Mouse (Mus musculus) telencephalon, adult 2 months (tissue): Measurements from ENCODE around the gene Akr1b3.
"Not testable (repeated sequence)": the region's sequence is repeated elsewhere in the genome, so short reads cannot be mapped to it uniquely, and the experiment has no call there.

Experiments
- DNase-seq: peaks from one replicate; pipeline ENCODE4 v3.0.0-alpha.2; 2011; ENCODE audit warnings: low read depth, low spot score

The Akr1b3 gene

DNA sequence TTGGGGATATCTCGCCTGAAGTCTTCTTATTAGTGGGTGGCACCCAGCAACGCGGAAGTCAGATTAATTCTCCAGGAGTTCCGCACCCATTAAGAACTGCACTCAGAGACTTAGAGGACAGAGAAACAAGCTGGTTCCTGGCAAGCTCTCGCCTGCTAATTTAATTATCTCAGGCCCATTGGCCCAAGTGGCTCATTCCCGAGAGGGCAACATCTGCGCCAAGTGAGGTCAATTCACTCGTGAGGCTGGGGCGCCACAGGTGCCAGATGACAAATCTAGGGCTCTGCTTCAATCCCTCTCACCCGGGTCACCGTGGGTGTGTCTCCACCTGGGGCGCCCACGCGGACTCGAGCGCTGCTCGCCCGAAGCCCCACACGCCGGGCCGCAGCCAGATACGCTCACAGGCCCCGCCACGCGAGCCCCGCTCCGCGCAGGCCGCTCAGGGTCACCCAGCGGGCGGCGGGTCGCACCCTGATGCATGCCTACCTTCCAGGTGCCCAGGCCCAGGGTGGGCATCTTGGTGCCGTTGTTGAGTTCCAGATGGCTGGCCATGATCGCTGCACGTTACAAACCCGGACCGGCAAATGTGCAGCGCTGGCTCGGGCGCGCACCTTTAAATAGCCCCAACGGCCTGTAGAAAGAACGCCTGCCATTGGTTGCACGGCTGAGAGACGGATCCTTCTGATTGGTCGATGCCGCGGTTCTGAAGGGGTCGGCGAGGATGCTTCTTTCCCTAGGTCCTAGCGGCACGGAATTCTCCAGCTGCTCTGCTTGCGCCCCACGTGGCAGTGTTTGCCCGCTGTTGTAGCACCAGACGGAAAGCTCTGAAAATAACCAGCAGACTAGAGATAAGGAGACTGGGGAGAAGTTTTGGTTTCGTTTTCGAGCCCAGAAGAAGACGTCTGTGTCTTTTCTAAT, at the start of gene Akr1b3:
Gene Akr1b3 (minus strand): TSS at position 625 of the 918 bp plus-strand sequence.
- DNase-seq: peak; percentile 96

DNA sequence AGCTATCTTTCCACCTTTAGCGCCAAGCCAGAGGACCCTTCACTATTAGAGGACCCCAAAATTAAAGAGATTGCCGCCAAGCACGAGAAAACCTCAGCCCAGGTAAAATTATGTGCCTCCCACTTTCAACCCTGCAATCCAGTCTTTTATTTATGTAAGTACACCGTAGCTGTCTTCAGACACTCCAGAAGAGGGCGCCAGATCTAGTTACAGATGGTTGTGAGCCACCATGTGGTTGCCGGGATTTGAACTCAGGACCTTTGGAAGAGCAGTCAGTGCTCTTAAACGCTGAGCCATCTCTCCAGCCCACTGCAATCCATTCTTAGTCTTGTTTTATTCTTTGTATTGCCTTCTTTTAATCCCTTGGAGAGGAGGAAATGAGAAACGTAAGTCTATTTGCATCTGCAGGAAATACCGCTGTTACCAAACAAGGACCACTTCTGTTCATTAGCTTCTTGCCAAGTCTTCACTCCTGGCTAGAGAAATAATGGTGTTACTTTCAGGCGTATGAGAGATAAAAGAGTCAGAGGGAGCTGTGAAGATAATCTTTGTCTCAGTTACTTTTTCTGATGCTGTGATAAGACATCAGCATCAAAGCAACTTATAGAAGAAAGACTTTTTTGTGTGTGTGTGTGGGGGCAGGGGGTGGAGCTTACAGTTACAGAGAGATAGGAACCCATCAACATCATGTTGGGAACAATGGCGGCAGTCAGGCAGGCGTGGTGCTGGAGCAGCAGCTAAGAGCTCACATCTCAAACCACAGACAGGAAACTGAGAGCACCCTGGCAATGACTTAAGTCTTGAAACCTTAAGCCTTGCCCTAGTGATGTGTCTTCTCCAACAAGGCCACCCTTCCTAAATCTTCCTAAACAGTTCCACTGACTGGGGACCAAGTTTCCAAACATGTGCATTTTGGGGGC, 47.2 kb upstream of the Akr1b3 start:
- DNase-seq: no peak

DNA sequence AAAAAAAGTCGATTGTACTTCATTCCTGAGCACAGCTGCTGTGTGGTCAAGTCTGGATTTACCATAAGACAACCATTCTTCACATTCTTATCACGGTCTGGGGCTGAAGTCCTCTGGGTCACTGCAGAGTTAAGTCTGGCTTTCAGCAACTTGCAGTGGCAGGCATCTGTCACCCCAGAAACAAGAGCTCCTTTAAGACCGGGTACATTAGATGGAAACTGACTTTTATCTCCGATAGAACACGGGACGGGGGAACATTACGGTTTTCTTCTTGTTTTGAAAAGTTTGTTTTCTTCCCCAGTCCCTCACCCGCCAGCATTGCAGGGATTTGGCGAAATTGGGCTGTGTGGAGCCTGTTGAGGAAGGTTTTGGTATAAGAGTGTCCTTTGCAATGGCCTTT, 38.6 kb upstream of the Akr1b3 start:
- DNase-seq: no peak

DNA sequence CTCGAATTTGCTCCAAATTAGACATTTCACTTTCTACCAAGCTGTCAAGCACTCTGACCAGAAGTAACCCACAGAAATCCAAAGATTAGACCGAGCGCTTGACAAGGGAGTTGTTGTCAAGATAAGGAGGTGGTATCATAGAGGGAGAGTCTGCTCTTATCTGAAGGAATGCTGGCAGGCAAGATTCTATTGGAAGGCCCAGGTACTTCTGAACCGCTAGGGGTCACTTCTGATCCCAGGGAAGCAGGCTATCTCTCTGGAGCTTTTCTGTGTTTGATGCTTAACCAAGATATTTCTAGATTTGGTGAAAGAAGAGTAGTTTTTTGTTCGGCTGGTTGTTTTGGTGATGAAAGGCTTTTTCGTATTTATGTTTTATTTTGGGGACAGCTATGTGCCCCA, 38.1 kb upstream of the Akr1b3 start:
- DNase-seq: no peak

DNA sequence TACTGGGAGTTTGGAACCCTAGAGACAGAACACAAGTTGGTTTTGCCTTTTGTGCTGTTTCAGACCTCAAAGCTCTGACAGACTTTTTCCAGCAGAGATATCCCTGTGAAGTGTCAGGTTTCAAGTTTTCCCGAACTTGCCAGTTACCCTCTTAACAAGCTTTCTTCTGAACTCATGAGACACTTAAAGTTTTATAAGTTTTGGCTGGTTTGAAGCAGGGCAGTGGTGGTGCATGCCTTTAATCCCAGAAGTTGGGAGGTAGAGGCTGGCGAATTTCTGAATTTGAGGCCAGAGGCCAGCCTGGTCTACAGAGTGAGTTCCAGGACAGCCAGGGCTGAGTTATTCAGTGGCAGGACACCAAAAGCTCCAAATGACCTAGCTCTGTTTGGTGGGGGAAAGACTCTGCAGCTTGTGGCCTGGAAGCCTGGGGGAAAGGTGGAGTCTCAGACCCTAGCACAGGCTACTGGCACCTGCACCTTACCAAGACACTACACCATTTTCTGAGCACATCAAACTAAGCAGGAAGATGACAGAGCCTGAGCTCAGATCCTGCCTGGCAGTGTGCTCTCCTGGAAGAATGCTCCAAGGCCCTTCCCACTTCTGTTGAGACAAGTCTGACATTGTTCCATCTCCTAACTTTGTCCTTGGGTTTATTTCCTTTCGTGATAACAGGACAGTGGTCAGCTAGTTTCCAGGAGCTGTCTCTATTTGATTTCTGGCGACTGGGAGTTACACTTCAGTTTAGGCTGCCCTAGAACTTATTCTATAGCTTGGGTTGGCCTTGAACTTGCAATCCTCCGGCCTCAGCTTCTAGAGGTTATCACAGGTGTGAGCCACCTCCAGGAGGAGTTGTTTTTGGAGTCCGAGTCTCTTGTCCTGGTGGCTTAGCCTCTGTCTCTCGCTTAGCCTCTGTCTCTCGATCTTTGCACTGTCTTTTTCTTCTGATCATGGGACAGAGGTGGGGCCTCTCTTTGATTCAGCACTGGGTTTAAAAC, 37.4 kb upstream of the Akr1b3 start:
- DNase-seq: no peak

DNA sequence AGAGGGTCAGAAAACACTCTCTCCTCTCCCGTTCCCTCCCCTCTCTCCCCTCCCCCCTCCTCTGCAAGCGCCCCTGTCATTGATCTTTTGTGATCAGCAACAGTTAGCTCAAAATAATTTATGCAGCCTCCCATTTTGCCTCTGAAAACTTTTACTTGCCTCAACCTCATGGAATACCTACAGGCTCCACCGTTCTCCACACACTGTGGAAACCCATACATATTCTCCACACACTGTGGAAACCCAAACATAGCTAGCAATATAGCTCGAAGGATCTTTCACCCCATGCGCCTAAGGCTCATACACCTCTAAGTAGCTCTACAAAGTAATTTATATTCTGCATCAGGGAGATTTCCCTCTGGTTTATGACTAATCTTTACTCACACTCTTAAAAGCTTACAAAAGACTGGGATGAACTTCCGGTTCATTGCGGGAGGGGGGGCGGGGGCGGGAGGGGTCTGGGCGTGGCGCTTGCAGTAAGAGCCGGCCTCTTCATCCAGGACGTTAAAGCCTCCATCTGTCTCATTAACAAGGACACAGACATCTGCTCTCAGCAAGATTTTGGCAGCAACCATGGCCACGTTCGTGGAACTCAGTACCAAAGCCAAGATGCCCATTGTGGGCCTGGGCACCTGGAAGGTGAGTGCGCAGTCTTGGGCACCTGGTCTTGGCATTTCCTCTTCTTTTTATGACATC, 36.5 kb upstream of the Akr1b3 start, which contains the start of gene Akr1b8:
Gene Akr1b8 (plus strand): TSS at position 462 of the 696 bp plus-strand sequence.
- DNase-seq: no peak

DNA sequence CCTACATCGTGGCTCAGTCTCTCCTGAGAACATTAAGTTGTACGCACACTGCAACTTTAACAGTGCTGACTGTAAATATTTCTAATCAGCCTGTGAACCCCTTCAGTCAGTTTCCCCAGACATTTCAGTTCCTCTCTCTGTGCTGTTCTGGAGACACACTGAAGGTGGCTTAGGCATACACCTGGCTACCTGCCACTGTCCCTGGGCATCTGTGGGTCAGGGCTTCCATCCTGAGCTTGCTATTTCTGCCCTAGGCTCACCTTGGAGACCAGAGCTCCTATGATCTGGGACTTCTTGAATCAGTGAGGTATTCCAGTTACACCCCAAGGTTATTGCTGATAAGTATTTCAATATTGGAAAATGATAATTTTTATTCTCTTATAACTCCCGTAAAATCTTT, 35.1 kb upstream of the Akr1b3 start:
- DNase-seq: no peak

DNA sequence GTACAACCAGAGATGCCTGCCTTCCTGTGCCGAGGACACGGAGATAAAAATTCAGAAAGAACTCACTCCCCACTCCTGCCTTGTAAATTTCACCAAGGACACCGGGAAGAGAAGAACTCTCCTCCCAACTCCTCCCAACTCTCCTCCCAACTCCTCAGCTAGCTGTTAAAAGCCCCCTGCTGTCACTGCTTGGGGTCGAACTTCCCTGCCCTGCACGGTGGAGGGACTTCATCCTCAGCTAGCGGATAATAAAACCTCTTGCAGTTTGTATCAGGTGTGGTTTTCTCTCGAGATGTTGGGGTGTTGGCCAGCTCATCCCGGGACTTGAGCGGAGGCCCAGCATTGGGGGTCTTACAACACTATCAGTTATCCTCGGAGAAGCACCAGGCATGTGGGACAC, 34.2 kb upstream of the Akr1b3 start:
- not testable (repeated sequence) for DNase-seq

DNA sequence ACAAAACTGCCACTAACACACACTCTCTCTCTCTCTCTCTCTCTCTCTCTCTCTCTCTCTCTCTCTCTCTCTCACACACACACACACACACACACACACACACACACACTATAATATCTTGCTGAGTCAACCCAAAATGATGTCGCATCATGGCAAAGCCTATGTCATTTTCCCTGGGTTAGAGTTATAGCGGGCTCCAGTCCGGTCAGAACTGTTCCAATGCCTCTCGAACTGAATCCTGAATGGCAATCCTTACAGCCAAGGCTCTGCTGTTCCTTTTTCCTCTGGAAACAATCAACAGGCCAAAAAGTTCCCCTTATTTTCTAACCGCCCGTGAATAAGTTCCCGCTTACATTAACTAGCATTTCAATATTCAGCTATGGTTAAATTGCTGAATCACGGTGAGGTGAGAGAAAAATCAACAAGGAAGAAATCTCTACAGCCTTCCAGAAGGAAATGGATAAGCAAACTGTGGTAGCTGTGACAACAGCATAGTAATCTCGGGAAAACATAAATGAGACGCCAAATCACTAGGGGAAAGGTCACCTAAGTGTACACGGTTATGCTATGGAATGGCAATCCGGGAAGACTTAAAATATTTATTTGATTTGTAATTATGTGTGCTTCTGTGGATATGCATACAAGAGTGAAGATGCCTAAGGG, 32.9 kb upstream of the Akr1b3 start:
- DNase-seq: no peak

DNA sequence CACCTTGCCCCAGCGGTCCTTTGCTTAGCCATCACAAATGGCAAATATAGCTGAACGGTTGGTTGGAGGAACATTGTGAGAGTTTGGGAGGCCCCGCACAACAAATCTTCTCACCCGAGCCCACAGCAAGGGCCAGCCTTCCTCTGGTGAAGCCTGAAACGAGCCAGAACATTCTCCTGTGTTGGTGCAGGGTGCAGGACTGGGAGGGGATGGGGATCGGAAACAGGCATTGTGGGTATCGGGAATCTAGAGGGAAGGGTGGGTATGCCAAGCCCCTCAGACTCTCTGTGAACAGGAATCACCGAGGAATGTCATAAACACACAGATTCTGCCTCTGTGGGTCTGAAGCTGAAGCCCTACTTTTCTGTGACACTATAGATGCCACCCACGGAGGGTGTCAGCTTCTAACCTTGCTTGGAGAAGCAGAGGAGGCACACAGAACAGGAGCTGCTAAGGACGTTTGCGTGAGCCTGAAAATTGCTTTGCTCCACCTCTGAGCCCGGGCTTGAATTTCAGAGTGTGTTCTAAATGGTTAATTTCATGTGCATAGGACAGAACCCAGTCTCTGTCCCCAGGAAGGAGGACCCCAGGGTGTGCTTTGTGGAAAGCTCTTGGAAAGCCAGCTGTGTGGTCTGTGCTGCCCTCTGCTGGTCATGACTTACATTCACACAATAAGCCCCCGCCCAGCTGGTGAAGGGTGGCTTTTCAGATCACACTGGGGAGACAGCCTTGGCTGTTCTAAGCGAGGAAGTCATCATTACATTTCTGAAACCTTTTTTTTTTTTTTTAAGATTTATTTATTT, 29.0 kb upstream of the Akr1b3 start:
- DNase-seq: peak; percentile 58

DNA sequence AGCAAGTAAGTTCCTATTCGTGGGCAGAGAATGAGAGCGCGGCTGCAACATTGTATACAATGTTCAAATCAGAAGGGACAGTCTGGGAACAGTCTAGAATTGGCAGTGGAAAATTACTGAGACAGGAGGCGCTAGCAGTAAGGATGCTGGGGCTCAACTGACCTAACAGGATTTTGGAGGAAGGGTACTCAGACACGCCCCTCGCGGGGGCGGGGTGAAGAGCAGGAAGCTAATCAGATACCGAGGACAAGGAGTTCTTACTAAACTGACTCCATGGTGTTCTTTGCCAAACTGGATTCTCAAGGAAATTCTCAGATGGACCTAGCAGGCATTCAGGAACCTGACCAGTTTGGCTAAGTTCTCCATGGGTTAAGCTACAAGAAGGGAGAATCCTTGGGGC, 27.7 kb upstream of the Akr1b3 start:
- no peak for DNase-seq

DNA sequence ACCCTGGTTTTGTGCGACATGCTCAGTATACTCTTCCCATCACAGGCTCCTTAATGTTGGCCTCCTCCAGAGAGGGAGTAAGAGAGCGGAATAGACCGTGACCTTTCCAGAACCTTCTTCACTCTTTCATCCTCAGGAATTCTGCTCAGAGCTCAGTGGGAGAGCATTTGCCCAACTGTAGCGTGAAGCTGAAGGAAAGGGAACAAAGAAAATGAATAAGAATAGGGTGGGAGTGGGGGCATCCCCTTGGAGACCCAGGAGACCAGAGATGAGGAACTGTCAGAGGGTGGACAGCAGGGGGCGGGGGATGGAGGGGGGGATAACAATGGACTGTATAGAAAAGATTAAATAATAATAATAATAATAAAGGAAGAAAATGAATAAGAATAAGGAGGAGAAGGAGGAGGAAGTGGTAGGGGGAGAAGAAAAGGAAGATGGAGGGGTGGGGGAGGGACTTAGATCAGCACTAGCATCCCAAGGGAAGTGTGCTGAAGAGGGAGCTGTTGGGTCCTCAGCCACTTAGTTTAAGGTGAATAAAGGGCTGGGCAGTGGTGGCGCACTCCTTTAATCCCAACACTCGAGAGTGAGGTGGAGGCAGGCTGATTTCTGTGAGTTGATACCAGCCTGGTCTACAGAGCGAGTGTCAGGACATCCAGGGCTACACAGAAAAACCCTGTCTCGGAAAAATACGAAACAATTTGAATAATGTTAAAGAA, 27.0 kb upstream of the Akr1b3 start:
- no peak for DNase-seq

DNA sequence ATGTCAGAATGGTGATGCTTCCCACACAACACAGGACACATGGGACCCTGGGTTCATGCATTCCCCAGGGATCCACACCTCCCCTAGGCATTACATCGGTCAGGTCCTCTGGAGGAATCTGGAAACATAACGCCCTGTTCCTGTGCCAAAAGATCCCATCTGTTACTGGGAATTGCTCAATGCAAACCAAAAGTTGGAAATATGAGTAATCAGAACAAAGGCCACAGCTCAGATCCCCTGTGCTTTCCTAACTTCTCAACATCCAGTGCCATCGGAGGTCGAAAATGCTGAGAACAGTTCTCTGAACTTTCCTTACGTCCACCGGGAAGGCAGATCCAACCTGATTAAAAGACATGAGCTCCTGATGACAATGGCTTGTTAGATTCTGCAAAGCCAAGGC, 26.1 kb upstream of the Akr1b3 start:
- no peak for DNase-seq

DNA sequence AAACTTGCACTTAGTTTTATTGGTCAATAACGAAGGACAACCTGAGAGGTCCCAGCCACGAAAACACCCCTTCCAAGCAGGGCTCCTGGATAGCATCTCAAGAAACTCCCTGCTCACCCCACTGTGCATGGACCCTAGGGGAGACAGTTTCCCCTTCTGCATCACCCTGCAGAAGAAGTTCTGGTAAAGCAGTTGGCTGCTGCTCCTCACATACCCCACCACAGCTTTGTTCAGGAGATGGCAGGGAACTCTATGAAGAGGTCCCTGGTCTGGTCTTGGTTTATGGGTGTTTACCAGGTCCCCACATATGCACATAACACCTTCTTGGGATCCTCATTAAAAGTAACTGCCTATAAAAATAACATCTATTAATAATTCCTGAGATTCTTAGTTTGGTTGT, 25.2 kb upstream of the Akr1b3 start:
- DNase-seq: no peak

DNA sequence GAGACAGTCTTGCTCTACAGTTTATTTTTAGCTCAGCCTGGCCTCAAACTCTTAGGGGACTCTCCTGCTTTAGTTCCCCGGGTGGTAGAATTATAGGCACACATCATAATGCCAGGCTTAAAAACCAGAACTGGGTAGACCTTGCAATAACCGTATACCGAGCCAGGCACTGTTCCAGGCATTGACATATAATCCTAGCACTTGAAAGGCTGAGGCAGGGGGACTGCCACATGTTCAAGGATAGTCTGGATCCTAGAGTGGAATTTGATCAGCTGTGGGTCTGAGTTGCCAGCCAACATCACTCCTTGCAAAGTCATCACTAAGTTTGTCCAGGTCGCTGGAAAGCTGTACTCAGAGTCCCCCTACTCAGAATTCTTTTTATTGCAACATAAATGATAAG, 24.7 kb upstream of the Akr1b3 start:
- no peak for DNase-seq

DNA sequence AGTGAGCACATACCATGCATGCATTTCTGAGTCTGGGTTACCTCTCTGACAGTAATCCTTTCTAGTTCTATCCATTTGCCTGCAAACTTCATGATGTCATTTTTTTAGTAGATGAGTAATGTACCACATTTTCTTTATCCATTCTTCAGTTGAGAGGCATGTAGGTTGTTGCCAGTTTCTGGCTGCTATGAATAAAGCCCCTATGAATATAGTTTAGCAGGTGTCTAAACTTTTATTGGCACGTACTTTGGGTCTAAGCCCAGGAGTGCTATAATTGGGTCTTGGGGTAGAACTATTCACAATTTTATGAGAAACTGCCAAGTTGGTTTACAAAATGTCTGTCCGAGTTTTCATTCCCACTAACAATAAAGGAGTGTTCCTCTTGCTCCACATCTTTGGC, 20.5 kb upstream of the Akr1b3 start:
- DNase-seq: peak; percentile 28

DNA sequence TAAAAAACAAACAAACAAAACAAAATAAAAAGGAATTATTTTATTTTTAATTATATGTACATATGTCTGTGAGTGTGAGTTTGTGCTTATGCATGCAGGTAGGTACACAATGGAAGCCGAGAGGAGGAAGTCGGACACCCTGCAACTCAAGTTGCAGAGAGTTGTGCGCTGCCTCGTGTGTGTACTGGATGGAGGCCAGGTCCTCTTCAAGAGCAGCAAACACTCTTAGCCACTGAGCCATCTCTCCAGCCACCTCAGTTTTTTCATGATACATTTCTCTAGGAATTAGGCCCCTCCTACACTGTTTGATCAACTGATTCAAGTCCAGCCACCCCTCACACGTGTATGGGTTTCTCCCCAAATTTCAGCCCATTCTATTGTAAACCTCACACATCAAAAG, 17.4 kb upstream of the Akr1b3 start:
- no peak for DNase-seq

DNA sequence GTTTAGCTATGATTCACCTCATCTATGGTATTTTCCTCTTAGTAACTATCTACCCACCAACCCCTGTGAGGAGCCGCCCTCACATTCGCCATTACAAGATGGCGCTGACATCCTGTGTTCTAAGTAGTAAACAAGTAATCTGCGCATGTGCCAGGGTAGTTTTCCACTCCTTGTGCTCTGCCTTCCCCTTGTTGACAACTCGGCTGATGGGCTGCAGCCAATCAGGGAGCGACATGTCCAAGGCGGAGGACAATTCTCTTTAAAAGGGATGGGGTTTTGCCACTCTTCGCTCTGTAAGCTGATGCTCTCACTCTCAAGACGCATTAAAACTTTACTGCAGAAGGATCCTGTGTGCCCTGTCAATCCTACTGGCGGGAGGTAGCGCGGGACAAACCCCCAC, 14.5 kb upstream of the Akr1b3 start:
- DNase-seq: not testable (repeated sequence)

DNA sequence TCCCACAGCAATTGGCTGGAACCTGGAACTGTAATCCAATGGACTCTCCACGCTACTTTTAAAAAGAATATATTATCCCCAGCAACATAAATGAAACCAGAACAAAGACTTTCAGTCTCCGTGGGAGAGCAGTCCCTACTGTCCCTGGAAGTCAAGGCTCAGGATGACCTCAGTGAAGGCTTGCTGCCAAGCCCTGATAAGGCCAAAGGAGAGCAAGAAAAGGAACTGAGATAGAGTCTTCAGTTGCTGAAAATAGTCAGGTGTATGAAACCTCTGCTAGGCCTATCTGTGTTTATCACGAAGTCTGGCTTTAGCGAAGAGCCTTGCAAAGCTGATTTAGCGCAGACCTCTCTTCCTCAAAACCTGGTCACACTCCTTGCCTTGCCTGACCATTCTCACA, 14.1 kb upstream of the Akr1b3 start:
- no peak for DNase-seq
